ENCODE assay signal across 14 mouse cellular contexts in the genomic region with DNA sequence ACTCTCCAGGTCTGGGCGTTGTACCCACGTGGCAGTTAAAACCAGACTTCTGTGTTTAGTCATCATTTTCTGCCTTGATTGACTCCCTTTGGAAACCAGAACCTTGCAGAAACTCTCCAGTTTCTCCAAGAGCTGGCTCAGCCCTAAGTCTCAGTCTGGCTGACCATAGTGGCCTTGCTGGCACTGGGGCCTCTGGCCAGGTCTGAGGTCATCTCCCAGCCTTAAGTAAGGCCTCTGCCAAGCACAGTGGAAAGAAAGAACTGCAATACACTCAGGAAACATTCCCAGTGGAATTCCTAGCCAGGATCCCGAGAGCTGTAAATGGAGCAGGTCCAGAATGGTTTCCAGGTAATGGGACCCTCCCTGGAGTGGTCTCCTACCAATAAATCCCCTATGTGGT.
"Had no signal": no experiment of that assay in that cellular context is flagged by ENCODE, and none has a peak within 500 bp of the region (broad histone marks: within the 10 kb centered on the region; RNA-seq: fewer than 3 reads in every experiment).

No protein-coding gene starts in this region.

- H3K4me1 ChIP-seq: liver, embryonic 13.5 days had no signal

- H3K27ac ChIP-seq: kidney, embryonic 15.5 days; limb, embryonic 15.5 days; liver, embryonic 13.5 days; lung, embryonic 15.5 days; macrophage; midbrain, embryonic 12.5 days; neural tube, embryonic 13.5 days had no signal

- H3K36me3 ChIP-seq: kidney, embryonic 15.5 days; limb, embryonic 15.5 days; liver, embryonic 13.5 days; midbrain, embryonic 12.5 days; neural tube, embryonic 13.5 days had no signal

- H3K4me3 ChIP-seq: kidney, embryonic 15.5 days; limb, embryonic 15.5 days; liver, embryonic 13.5 days; lung, embryonic 15.5 days; midbrain, embryonic 12.5 days; neural tube, embryonic 13.5 days had no signal

- H3K27me3 ChIP-seq: kidney, embryonic 15.5 days; limb, embryonic 15.5 days; liver, embryonic 13.5 days; lung, embryonic 15.5 days; midbrain, embryonic 12.5 days; neural tube, embryonic 13.5 days had no signal

- DNase-seq: kidney, postnatal 14 days; liver, embryonic 13.5 days; liver, postnatal 0 days; lung, postnatal 14 days; right cerebral cortex, adult 18-20 months; right cerebral cortex, postnatal 25 days; thymus, adult 18-20 months; thymus, postnatal 36 days had no signal
